Mouse (Mus musculus) heart, adult 18-20 months (tissue): Measurements from ENCODE around the gene Tnxb. TPM values are rescaled to one million over a fixed set of nuclear protein-coding genes. Genes with fewer than 3 reads are reported as not detected.
"Not testable (repeated sequence)": the region's sequence is repeated elsewhere in the genome, so short reads cannot be mapped to it uniquely, and the experiment has no call there.

Source experiments
- DNase-seq, 2 experiments: peaks; one replicate each; pipeline ENCODE4 v3.0.0; 2021 to 2022; ENCODE audit warnings: mixed read lengths in 1 of 2
- total RNA-seq, 2 experiments: library from RNA; stranded (reverse); gene quantifications; 2 replicates each; pipeline ENCODE4 v1.2.3; 2021

Tnxb gene
- total RNA-seq, 2 experiments from 2014 or later: 22.9 to 26.5 TPM

DNA sequence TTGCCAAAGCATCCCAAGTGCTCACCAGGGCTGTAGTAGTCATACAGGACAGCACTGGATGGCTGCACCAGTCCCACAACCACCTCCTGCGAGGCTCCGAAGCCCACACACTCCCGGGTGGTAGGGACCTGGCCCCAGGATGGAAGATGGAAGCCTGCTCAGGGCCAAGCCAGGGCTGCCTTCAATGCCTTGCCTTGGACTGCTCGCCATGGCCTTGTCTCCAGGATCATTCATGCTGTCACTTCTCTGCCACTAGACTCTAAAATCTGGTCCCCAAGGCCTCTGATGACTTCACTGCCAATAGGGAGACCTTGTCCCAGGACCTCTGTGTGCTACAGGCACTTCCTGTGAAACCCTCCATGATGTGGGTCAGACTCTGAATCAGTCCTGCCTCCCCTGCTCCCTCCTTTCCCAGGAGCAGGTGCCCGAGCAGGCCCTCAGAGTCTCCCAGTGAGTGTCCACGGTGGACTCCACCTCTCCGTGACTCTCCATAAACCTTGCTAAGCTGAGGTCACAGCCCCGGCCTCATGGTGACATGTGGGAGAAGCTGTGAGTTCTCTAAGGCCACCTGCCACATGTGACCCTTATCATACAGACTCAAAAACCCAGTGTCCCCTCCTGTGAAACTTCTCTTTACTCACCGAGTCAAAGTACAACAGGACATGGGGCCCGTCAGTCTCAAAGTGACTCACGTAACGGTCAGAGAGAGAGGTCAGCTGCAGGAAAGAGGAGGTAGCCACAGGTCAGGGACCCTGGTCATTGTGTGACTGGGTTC, 59.6 kb downstream of the Tnxb start:
- DNase-seq: not testable (repeated sequence)

DNA sequence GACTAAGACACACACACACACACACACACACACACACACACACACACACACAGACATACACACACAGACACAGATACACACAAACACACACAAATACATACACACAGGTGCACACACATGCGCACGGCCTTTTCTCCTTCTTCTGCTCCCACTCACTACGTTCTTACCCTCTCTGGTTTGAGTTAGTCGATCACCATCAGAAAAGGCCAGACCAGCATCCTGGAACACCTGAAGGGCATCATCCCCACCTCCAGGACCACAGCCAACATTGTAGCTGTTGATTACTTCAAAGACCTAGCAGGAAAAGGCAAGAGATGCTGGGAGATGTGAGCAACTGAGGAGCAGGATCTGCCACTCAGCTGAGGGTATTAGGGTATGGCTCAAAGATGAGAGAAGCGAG, 67.1 kb downstream of the Tnxb start:
- not testable (repeated sequence) for DNase-seq

DNA sequence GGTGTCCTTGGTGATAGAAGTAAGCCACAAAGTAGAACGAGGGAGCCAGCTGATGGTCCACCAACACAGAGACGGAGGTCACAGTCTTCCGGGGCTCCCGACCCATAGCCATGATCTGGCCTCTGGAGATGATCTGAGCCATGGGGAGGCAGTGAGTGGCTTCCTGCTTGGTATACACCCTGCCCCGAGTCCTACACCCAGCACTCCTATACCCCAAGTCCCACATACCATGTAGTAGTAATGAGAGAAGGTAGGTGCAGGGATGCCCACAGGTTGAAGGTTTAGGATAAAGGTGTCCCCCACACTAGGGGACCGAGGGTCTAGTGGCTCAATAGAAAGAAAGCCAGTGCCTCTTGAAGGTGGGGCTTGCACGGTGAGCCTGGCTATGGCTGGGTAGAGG, 69.4 kb downstream of the Tnxb start:
- DNase-seq: not testable (repeated sequence)

DNA sequence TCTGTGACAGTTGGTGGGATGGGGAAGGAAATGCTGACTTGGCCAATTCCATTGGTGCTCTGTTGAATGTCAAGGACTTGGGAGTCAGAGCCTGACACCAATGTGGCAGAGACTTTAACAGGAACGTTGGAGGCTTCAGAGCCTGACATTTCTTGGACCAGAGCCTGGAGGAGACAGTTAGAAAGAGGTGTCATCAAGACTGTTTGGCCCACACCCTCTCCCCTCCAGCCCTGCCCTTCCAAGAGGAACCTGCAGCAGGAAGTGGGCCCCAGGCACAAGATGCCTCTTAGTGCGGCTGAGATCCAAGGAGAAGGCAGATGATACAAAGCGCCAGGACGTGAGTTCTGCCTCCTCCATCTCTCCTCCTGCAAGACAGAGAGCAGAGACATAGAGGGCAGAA, 69.9 kb downstream of the Tnxb start:
- DNase-seq: no peak

DNA sequence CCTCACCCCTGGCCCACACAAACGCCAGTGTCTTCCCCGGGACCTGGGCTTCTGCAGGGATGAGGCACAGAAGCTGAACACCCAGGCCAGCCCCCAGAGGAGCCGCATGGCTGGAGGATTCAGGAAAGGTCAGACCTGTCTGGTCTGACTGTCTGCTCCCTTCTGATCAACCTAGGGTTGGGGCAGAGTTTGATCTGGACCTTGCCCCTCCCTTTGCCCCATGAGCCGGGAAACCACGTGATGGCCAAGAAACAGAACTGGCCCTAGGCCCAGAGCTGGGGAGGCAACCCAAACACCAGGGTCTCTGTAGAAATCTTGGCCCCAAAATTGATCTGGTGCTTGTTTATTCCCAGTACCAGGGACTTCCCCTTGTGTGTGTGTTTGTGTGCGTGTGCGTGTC, 73.4 kb downstream of the Tnxb start, which contains the start of gene C4b:
TSS of gene C4b (minus strand) at position 164 of the 400 bp plus-strand sequence.
- DNase-seq: peak in 1 of 2 experiments; percentile 66

DNA sequence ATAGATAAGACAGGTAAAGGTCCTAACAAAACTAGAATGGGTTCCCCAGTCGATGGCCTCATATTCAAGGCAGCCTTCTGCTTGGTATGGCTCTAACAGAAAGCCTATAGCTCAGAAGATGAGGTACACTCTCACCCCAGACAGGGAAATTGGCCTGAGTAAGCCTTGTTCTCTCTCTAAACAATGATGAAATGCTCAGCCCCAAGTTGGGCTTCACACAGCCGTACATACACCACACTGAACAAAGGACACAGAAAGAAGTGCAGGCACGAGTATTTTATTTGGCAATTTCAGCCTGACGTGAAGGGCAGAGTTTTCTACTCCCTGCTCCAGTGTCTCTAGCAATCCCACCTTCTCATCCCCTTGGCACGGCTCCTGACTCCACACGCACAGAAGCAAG, 73.9 kb downstream of the Tnxb start:
- no peak for DNase-seq

DNA sequence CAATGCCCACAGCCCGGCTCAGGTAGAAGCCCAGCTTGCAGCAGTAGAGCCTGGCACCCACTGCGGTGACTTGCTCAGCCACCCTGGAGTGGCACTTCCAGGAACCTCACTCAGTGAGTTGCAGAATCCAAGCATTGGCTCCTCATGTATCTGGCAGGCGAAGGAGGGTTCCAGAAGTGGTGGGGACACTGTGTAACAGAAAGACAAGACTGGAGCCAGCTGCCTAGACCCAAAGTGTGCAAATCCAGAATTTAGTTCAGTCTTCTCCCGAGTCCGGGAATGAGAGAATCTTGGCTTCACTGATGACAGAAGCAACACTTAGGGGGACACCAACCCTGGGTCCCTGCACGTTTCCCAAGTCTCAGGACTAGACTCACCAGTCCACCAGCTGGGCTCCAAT, 74.3 kb downstream of the Tnxb start:
- DNase-seq: peak in 1 of 2 experiments; percentile 16

DNA sequence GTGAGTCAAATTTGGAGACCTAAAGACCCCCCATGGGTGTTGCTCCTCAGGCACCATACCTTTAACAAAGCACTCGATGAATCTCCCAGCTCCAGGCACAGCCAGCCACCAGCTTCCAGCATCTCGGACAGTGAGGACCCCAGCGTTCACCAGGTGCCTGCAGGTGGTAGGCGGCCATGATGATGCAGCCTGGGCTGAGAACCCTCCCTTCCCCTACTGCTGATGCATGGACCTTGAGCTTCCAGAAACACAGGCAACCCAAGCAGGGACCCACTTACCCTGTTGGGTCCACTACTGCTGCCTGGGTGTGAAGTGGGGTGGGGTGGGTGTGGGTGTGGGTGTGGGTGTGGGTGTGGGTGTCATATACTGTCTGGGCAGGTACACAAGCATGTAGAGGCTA, 74.8 kb downstream of the Tnxb start:
- not testable (repeated sequence) for DNase-seq

DNA sequence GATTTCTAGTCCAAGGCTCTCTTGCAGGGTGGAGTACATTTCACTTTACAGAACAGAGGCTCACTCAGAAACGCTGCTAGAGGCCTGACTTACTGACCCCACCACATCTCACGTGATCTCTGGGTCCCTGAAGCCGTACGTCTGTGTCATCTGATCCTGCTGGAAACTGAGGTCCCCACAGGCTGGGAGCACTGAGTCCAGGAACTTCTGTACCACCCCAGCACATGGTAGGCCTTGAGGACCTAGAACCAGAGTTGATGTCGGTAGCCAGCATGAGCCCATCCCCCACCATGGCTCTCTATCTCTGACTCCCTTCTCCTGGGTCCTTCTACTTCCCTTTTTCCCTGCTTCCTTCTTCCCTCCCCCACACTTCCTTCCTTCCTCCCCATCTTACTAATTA, 76.2 kb downstream of the Tnxb start:
- DNase-seq: peak in 1 of 2 experiments; percentile 33

DNA sequence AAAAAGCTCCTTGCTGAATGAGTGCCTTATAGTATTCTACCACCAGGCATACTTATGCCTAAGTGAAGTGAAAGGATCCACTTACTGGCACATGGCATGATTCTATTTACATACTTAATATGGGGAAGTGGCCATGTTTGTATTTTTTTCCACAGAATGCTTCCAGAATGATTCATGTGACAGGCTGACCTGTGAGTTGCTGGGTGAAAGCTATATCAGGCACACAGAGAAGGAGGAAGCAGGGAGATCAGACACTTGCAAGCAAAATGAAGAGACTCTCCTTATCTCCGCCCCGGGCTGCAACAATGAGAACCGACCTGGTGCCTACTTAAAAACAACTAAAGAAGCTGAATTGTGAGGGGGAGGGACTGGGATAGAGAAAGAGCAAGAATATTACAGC, 91.1 kb downstream of the Tnxb start:
- peak in 1 of 2 experiments; percentile 30 for DNase-seq

Other genes with a start within 250 kb of the Tnxb start
- not detected for gene Btnl4, start 193.2 kb upstream of the Tnxb start, total RNA-seq
- gene Btnl6, start 153.2 kb upstream of the Tnxb start, total RNA-seq: not detected
- gene Notch4, start 106.3 kb upstream of the Tnxb start, total RNA-seq: 10 to 100 TPM; 33.8 to 40.6 TPM
- 1 to 10 TPM; 4.1 to 5.9 TPM for gene Gpsm3, start 80.7 kb upstream of the Tnxb start, total RNA-seq
- 10 to 100 TPM; 13.6 to 17.4 TPM for gene Pbx2, start 79.3 kb upstream of the Tnxb start, total RNA-seq
- under 1 TPM in 1 of 2 experiments, not detected in 1; 0.23 TPM for gene Ager, start 72.7 kb upstream of the Tnxb start, total RNA-seq
- 10 to 100 TPM; 40.9 to 43.3 TPM for gene Rnf5, start 66.8 kb upstream of the Tnxb start, total RNA-seq
- 10 to 100 TPM; 67.9 to 72.4 TPM for gene Agpat1, start 66.3 kb upstream of the Tnxb start, total RNA-seq
- 1 to 10 TPM in 1 of 2 experiments, under 1 TPM in 1; 0.85 to 1.1 TPM for gene Egfl8, start 54.6 kb upstream of the Tnxb start, total RNA-seq
- gene Ppt2, start 42.0 kb upstream of the Tnxb start, total RNA-seq: 10 to 100 TPM; 55.5 to 55.8 TPM
- gene Prrt1, start 41.0 kb upstream of the Tnxb start, total RNA-seq: 1 to 10 TPM in 1 of 2 experiments, under 1 TPM in 1; 0.93 to 1.5 TPM
- 1 to 10 TPM; 5.8 to 6.5 TPM for gene Fkbpl, start 25.8 kb upstream of the Tnxb start, total RNA-seq
- 10 to 100 TPM; 15.5 to 17.2 TPM for gene Atf6b, start 23.4 kb upstream of the Tnxb start, total RNA-seq
- gene C4b, start 73.3 kb downstream of the Tnxb start, total RNA-seq: 10 to 100 TPM; 14.4 to 25.5 TPM
- gene Cyp21a1, start 134.0 kb downstream of the Tnxb start, total RNA-seq: not detected
- 1 to 10 TPM; 8.5 to 9.5 TPM for gene Stk19, start 166.4 kb downstream of the Tnxb start, total RNA-seq
- 10 to 100 TPM in 1 of 2 experiments, 1 to 10 TPM in 1; 9.8 to 13.3 TPM for gene Dxo, start 166.5 kb downstream of the Tnxb start, total RNA-seq
- 10 to 100 TPM; 20.5 to 21.0 TPM for gene Skiv2l, start 179.7 kb downstream of the Tnxb start, total RNA-seq
- 10 to 100 TPM; 14.4 to 15.2 TPM for gene Nelfe, start 179.9 kb downstream of the Tnxb start, total RNA-seq
- gene Cfb, start 192.0 kb downstream of the Tnxb start, total RNA-seq: 10 to 100 TPM in 1 of 2 experiments, 1 to 10 TPM in 1; 3.3 to 13.7 TPM
- gene Zbtb12, start 208.9 kb downstream of the Tnxb start, total RNA-seq: 1 to 10 TPM; 7.4 to 7.7 TPM
- gene Gm20547, start 211.5 kb downstream of the Tnxb start, total RNA-seq: not detected
- gene C2, start 227.7 kb downstream of the Tnxb start, total RNA-seq: 1 to 10 TPM; 2.8 to 4.1 TPM
- 10 to 100 TPM; 38.1 to 42.7 TPM for gene Ehmt2, start 227.9 kb downstream of the Tnxb start, total RNA-seq
- gene Slc44a4, start 243.9 kb downstream of the Tnxb start, total RNA-seq: under 1 TPM in 1 of 2 experiments, not detected in 1; 0.62 TPM